Mouse (Mus musculus) thymus, adult 2 months (tissue): ENCODE data around the gene Fgfr2. TPM values are rescaled to one million over a fixed set of nuclear protein-coding genes. Genes with fewer than 3 reads are reported as not detected.

Source experiments
- DNase-seq: peaks from one replicate; pipeline ENCODE4 v3.0.0; 2021
- H3K27ac ChIP-seq: fragments of 200-500 bp; 2 replicates; pipeline ENCODE4 v1.5.1; 2012; ENCODE audit warnings: low read length, control low read depth; ENCODE audit not compliant: control insufficient read depth, insufficient read depth
- H3K27me3 ChIP-seq: fragments of 200-500 bp; 2 replicates; pipeline ENCODE4 v1.6.1; 2012; ENCODE audit warnings: mild to moderate bottlenecking, low read length, moderate library complexity, mixed read lengths; ENCODE audit not compliant: control insufficient read depth, insufficient read depth
- H3K36me3 ChIP-seq: fragments of 200-500 bp; 2 replicates; pipeline ENCODE4 v1.6.1; 2012; ENCODE audit warnings: mild to moderate bottlenecking, low read length, moderate library complexity; ENCODE audit not compliant: control insufficient read depth, insufficient read depth
- H3K4me1 ChIP-seq: fragments of 200-500 bp; replicated peaks from 2 replicates; pipeline ENCODE4 v1.6.1; 2012; ENCODE audit warnings: low read length; ENCODE audit not compliant: control insufficient read depth, insufficient read depth
- H3K4me3 ChIP-seq: fragments of 200-500 bp; 2 replicates; pipeline ENCODE4 v1.5.1; 2012; ENCODE audit warnings: mild to moderate bottlenecking, low read length, control low read depth, moderate library complexity; ENCODE audit not compliant: control insufficient read depth, insufficient read depth
- CTCF ChIP-seq: fragments of 200-500 bp; IDR thresholded peaks from 2 replicates; pipeline ENCODE4 v1.5.1; 2012; ENCODE audit warnings: mild to moderate bottlenecking, control low read depth, low read length, moderate library complexity, borderline replicate concordance; ENCODE audit not compliant: control insufficient read depth, poor library complexity, insufficient read depth; ENCODE audit errors: extremely low read depth
- POLR2A ChIP-seq: fragments of 200-500 bp; IDR thresholded peaks from 2 replicates; pipeline ENCODE4 v1.6.1; 2012; ENCODE audit warnings: mild to moderate bottlenecking, low read length, control low read depth, moderate library complexity; ENCODE audit not compliant: control insufficient read depth, poor library complexity, insufficient read depth; ENCODE audit errors: extremely low read depth
- WGBS: fragments of 180-500 bp; shearing (Covaris S2); methylation state at CpG from one replicate; pipeline ENCODE4 v1.1.7; 2018; 5-methylcytosine and 5-hydroxymethylcytosine counted together
- polyA plus RNA-seq: library from polyadenylated mRNA; depleted of rRNA; stranded (reverse); fragments of >200 nt; gene quantifications from 2 replicates; pipeline ENCODE4 v1.2.3, GENCODE M21; 2012

Gene Fgfr2
- polyA plus RNA-seq, 1 experiment: 12.1 TPM

DNA sequence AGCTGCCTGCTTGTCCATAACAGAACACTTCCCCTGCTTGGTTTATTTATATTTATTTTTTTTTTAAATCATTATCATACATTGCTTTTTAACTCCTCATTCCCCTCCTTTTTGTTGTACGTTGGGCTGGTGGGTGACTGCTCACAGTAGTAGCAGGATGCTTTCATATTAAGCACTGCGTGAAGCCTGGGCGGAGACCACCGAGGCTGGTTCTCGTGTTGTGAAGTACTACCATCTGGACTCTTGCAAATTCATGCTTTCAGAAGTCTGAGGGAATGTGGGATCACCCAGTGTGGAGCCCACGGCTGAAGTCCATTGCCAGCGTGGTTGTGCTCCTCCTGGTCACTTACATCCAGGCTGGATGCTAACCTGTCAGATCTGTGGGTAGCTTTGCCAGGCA lies 2391.4 kb downstream of the Fgfr2 start:
- Histone ChIP-seq H3K4me1 (peaks cover 4% of the 10 kb centered on the region), H3K36me3 (no peaks in the 10 kb centered on the region), H3K27ac (no peak overlapping the region), H3K4me3 (no peak overlapping the region), H3K27me3 (no peaks in the 10 kb centered on the region)
- no peak for DNase-seq
- WGBS: 97% methylated on average over 7 of the region's 7 CpGs
- TF ChIP-seq POLR2A (no peak), CTCF (no peak)

DNA sequence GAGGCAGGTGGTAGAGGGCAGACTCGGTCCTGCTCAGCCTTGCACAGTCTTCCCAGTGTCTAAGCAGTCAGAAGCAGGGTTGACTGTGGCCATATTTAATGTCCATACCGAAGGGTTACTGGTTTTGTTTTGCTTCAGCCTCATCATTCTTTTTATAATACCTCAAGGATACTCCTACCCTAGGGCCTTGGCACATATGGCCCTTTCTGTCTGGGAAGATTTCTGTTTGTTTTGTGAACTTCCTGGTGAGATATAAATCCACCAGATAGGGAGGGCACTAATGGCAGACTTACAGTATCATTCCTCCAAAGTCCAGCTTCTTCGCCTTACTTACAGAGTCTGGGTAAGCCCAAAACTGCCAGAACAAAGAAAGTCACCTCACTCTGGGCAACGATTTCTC lies 2395.6 kb downstream of the Fgfr2 start:
- WGBS: 90% methylated on average over 4 of the region's 4 CpGs
- no peak for DNase-seq
- no peaks in the 10 kb centered on the region for H3K36me3 ChIP-seq
- no peak overlapping the region for H3K27ac ChIP-seq
- H3K27me3 ChIP-seq: no peaks in the 10 kb centered on the region
- H3K4me3 ChIP-seq: no peak overlapping the region
- H3K4me1 ChIP-seq: peaks cover 11% of the 10 kb centered on the region
- TF ChIP-seq POLR2A (no peak), CTCF (no peak)

DNA sequence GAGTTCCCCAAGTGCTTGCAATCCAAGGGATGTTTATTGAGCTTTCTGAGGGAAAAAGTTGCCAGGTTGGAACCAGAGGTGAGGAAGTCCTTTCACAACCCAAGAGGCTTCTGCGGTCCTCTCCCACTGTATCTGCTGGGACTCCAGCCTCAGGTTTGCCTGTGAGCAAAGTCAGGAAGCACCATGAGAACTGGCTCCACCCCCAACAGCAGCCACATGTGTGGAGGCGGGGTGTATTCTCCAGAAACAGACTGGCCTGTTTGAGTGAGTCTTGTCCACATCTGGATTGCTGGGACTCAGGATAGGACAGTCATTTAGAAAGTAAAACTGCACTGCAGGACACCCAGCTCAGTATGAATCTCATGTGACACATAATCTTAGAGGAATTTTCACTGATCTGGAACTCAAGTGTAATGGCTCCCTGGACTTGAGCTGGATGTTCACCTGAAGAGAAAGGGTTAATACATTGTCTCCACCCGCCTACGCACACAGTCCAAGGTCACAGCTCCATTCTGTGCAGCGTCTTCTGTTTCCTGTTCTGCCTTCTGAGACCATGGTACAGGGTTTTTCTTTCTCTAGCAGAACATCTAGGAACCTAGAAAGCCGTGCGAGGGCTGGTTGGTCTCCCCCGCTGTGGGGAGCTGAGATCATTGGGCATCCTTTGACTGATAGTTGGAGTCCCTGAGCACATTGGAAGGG lies 2396.3 kb downstream of the Fgfr2 start:
- no peak overlapping the region for H3K4me3 ChIP-seq
- H3K27me3 ChIP-seq: no peaks in the 10 kb centered on the region
- WGBS: 57% methylated on average over 8 of the region's 8 CpGs
- no peak for DNase-seq
- H3K4me1 ChIP-seq: peaks cover 11% of the 10 kb centered on the region
- TF ChIP-seq POLR2A (no peak), CTCF (no peak)
- no peaks in the 10 kb centered on the region for H3K36me3 ChIP-seq
- H3K27ac ChIP-seq: no peak overlapping the region

DNA sequence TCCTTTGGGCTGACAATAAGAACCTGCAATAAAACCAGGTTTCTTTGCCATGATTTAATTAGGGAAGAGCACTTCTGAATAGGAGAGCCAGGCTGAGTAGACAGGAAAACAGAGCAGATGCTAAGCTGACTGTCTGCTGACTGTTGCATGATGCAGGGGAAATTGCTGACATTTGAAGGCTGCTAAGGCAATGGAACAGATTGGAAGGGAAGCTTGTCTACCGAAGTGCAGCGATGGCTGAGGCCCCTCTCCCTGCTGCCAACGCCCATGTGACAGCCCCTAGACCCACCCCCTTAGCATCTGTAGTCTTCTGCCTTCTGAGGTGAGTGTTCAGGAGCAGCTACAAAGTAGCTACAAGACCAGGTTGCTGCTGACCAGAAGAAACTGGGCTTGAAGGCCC lies 2397.0 kb downstream of the Fgfr2 start:
- Histone ChIP-seq H3K4me3 (no peak overlapping the region), H3K27ac (no peak overlapping the region), H3K27me3 (no peaks in the 10 kb centered on the region), H3K36me3 (no peaks in the 10 kb centered on the region), H3K4me1 (peaks cover 11% of the 10 kb centered on the region)
- TF ChIP-seq CTCF: no peak
- TF ChIP-seq POLR2A: no peak
- WGBS: 67% methylated on average over 3 of the region's 3 CpGs
- DNase-seq: no peak

DNA sequence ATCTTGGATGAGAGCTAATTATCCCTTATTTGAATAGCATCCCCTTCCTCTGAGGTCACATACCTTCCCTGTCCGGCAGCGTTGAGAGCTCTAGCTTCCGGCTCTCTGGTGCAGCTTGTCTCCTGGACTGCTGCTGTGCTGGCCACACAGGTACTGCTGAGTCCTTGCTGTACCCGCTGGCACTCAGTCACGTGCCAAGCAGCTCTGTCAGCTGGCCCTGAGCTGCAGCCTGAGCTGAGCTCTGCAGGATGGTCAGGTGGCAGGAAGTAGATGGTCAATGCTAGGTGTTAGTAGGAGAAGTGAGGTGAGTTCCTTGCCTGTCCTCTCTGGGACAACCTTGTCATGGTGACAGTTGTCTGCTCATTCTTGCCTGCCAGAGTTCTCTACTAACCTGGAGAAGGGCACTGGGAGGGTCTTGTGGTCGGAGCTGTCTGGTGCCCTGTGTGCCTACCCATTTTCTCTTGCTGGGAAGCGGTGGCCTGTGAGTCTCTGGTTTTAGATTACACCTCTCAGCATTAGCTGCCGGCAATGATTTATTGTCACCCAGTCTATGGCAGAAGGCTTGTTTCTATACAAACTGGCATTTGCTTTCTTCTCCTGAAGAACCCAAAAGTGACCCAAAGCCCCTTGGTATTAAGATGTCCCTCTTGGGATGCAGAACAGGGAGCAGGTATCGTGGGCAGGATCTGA lies 2402.4 kb downstream of the Fgfr2 start:
- DNase-seq: no peak

DNA sequence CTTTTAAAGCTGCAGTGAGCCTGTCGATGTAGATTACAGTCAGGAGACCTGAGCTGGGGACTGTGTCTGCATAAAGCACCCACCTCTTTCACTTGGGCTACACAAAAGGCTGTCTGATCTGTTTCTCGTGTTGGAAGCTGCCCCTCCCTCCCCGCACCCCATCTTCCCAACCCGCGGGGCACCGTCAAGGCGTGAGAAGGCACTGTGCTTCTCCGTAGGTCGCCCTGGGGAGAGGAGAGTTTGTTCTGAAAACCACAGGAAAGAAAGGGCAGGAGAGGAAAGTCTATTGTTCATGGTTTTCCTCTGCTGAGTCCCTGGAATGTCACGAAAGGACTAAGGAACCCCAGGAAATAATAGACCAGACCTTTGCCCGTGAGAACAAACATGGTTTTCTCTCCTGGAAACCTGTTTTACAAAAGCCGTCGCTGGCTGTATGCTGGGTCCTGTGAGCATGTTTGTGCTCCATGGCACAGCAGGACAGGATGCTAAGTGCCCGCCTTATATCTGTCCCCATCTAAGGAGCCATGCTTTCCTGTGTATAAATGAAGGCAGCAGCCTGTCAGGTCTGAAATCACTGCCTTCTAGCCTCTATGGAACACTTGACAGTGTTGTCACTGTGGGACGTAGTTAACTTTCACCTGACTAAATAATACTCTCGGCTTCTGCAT lies 2403.1 kb downstream of the Fgfr2 start:
- TF ChIP-seq CTCF: no peak
- no peak for TF ChIP-seq POLR2A
- no peak overlapping the region for H3K27ac ChIP-seq
- no peak for DNase-seq
- H3K27me3 ChIP-seq: no peaks in the 10 kb centered on the region
- no peak overlapping the region for H3K4me3 ChIP-seq
- H3K4me1 ChIP-seq: no peaks in the 10 kb centered on the region
- WGBS: 77% methylated on average over 16 of the region's 16 CpGs
- no peaks in the 10 kb centered on the region for H3K36me3 ChIP-seq

More for the DNA sequence above, 2402.4 kb downstream of the Fgfr2 start:
- WGBS: 95% methylated on average over 9 of the region's 9 CpGs
- no peaks in the 10 kb centered on the region for H3K36me3 ChIP-seq
- no peaks in the 10 kb centered on the region for H3K4me1 ChIP-seq
- no peak for TF ChIP-seq POLR2A
- no peak for TF ChIP-seq CTCF
- no peak overlapping the region for H3K4me3 ChIP-seq
- no peak overlapping the region for H3K27ac ChIP-seq
- H3K27me3 ChIP-seq: no peaks in the 10 kb centered on the region
